Mouse (Mus musculus) common myeloid progenitor, adult 5-6 weeks (primary cell): ENCODE measurements around the gene Prrc2b. TPM values are rescaled to one million over a fixed set of nuclear protein-coding genes. Genes with fewer than 3 reads are reported as not detected.

Experiments used
- ATAC-seq: replicated peaks from 2 replicates; pipeline ENCODE4 v1.8.0; 2016; ENCODE audit warnings: low read depth, mild to moderate bottlenecking, moderate TSS enrichment, inconsistent platforms; ENCODE audit not compliant: poor library complexity, severe bottlenecking
- total RNA-seq: library from RNA; stranded (forward); fragments of 200-1000, 187-1606 nt; gene quantifications from 2 replicates; pipeline ENCODE4 v1.2.3, GENCODE M21; 2017

The Prrc2b gene
- total RNA-seq, 1 experiment from 2014 or later = 34.7 TPM

DNA sequence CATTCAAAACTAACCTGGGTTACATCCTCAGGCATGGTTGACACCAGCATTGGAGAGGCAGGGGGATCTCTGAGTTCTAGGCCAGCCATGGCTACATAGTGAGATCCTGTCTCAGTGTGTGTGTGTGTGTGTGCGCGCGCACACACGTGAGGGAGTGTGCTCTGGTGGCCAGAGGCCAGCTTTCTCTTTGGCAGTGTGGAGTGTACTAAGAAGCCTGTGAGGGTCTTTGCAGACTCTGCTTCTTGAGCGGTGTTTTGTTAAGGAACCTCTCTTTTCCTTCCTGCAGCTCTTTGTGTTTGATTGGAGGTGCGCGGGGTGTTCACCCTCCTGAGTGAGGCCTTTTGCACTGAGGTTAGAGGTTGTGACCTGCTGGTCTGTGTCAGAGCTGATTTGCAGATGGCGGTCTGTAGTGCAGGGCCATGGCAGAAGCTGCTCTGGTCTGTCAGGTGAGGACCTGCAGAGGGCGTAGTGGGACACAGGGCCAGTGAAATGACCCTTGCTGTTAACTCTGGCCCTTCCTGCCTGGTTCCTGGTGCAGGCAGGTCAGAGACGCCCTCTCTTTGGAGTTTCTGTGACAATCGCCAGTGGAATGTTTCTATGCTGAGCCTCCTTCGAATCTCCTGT lies 7.8 kb downstream of the Prrc2b start:
- no peak for ATAC-seq

DNA sequence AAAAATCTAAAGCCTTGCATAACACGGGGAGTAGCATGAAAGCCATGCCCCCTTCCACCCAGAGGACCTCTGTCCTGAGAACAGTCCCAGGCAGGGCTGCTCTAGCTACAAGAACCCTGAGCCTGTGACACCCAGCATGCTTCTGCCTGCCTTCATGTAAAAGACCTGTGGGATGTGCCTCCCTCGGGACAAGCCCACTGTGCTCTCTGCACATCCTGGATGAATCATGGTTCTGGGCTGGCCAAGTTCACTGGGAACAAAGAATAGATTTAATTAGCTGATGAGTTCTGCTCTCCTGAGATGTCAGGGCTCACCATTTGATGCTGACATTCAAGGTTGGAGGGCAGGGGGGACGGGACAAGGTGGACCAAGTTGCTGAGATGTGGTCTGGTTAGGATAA lies 9.6 kb downstream of the Prrc2b start:
- no peak for ATAC-seq

DNA sequence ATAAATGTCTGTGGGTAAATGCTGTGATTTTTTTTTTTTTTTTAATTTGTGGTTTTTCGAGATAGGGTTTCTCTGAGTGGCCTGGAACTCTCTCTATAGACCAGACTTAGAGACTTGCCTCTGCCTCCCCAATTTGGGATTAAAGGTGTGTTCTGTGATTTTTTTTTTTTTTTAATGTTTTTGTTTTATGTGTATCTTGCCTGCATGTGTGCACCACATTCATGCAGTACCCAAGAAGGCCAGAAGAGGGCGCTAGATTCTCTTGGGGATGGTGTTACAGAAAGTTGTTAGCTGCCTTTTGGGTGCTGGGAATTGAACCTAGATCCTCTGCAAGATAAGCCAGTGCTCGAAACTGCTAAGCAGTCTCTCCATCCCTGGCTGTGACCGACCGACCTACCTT lies 10.1 kb downstream of the Prrc2b start:
- no peak for ATAC-seq

DNA sequence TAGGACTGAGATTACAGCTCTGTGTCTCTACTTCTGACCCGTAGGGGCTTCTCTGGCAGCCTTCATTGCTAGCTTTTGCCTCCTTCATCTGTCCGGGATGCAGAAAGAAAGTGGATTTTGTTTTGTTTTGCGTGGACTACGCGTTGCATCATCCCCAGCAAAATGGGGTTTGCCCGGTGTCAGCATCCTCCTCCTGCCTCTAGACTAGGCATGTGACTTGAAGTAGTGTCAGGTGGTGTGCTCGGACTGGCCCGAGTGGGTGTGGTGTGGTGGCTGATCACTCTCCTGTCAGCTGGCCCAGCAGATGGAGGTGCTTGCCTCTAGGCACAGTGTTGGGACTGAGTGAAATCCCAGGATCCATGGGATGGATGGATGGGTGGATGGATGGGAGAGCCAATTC lies 11.2 kb downstream of the Prrc2b start:
- no peak for ATAC-seq

DNA sequence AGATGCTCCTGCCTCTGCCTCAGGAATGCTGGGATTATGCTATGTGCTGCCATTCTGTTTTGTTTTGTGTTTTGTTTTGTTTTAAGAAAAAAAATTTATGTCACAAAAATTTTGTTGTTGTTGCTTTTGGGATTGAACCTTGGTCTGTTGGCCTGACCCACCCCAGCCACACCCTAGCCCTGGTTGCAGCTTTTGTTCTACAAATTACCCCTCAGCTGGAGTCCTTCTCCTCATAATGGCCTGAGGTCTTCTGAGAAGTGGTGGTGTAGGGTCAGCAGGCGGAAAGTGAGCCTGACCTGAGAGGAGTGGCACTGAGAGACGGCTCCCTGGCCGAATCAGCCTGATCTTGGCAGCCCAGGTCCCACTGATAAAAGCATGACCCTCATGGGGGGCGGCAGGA lies 11.8 kb downstream of the Prrc2b start:
- no peak for ATAC-seq

DNA sequence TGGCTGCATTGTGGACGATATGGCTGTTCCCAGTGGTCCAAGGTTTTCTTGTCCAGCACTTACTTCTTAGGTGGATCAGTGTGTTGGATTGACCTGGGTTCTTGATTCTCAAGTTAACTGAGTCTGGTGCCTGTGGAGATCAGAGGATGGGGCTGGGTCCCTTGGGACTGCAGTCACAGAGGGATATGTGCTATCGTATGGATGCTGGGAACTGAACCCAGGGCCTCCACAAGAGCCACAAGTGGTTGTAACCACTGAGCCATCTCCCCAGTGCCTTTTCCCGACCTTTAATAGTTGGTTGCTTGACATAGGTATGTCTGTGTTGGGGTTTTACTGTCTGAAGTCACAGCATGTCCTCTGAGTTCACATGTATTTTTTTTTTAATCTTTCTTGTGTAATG lies 12.2 kb downstream of the Prrc2b start:
- no peak for ATAC-seq

DNA sequence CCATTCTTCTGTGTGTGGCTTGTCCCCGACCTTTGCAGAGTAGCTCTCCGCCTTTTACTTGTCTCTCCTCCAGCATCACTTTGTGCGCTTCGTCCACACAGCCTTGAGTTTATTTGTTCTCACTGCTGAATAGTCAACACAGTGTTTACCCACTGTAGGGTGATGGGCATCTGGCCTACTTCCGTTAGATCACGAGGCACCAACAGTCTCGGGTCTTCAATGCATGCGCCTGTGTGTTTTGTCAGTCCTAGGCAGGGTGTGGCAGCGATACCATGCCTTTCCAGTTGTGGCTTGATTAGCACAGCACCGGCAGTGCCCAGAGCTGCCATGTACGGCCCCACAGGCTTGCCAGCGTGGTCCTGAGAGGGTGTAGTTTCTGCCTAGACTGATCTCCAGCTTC lies 13.6 kb downstream of the Prrc2b start:
- ATAC-seq = 0 out of 2 replicates have a peak, but pooled peaks have one; percentile 23

DNA sequence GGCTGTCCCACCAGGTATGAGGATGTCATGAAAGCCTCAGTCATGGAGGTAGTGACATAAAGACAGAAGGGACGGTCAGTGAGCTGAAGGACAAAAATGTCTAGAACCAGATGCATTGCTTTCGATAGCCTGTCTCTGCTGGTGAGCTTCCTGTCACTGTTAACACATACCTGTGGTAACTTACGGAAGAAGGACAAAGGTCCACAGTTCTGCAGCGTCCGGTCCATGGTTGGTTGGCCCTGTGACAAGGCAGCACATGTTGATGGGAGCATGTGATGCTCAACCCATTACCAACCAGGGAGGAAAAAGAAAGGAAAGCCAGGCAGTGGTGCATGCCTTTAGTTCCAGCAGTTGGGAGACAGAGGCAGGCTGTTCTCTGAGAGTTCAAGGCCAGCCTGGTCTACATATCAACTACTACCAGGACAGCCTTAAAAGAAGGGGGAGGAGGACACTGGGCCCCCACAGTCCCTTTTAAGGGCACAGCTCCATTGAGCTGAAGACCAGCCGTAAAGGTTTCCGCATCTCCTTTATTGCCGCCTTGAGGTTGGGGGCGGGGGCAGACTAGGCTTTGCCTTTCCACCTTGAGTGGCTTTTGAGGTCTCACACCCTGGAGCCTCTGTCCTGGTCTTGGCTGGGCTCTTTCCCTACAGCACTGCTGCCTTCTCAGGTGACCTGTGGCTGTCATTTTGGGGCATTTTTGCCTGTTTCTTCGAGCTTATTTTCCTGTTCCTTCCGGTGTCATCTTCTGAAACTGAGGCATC lies 14.3 kb downstream of the Prrc2b start:
- ATAC-seq = no peak

DNA sequence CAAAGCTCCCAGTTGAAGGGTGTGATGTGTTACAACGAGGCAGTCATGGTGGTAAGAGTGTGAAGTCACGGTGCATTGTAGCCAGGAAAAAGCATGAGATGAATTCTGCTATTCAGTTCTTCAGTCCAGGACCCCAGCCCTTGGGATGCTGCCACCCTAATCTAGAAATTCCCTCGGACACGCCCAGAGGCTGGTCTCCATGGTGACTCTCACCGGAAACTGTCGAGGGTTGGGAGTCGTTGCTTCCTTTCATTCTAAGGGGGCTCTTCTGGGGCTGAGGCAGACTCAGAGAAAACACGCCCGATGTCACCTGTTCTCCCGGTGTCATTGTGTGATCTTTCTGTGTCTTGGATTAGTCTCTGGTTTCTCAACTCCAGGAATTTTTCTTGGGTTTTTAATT lies 15.7 kb downstream of the Prrc2b start:
- ATAC-seq = no peak

DNA sequence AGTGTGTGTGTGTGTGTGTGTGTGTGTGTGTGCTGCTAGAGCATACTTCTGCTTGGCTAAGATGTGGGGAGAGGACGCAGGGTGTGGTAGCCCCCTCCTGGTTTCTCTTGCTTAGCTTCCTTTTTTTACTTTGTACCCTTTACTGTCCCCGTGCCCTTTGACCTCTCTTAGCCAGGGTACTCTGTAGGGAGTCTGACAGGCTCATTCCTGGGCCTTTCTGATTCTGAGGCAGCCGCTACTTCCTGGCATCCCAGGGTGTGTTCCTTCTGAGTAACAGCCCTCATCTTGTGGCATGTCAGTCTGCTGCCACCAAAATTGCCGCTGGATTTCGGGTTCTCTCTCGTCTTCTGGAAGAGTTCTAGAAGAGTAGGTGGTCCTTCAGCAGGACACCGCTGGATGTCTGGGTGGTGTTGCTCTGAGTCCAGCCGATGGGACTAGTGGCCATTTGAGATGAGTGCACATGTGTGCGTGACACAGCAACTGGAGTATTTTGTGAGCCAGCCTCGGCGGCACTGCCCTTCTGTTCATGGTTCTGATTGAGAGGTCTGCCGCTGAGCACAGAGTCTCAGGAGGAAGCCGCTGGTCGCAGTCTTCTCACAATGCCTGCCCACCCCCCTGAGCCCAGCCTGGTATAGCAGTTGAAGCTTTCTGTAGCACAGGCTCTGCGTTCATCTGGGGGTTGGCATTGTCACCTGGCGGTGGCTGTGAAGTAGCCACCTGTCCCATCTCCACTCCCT lies 16.3 kb downstream of the Prrc2b start:
- peak; percentile 34 for ATAC-seq

DNA sequence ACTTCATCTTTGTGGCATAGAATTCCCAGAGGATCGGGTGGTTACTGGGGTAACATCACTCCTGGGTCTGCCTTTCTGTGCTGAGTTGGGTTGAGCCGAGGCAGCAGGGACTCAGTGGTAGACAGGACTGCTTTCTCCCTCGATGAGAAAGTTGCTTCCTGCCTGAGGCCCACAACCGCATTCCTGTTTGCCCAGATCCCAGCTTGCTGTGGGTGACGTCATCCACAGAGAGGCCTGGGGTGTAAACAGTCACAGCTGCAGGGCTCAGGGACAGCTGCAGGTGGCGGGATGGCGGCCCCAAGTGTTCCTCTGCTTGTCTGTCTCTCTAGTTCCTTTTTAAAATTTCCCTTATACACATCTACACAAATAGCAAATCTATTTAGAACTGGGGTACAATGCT lies 16.9 kb downstream of the Prrc2b start:
- peak; percentile 82 for ATAC-seq

DNA sequence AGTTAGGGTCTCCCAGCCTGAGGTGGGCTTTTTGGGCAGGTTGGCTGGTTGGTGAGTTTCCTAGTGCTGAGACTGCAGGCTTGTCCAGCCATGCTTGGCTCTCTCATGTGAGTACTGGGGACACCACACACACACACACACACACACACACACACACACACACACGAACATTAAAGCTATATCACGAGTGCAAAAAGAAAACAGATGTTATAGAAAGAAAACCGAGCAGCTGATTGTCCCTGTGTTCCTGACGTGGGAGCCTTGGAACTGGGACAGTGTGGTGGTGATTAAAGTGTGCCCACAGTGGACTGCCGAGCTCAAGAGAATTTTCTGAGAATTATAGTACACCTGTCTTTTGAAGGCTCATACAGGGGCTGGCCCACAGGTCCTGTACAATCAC lies 18.4 kb downstream of the Prrc2b start:
- ATAC-seq = no peak

DNA sequence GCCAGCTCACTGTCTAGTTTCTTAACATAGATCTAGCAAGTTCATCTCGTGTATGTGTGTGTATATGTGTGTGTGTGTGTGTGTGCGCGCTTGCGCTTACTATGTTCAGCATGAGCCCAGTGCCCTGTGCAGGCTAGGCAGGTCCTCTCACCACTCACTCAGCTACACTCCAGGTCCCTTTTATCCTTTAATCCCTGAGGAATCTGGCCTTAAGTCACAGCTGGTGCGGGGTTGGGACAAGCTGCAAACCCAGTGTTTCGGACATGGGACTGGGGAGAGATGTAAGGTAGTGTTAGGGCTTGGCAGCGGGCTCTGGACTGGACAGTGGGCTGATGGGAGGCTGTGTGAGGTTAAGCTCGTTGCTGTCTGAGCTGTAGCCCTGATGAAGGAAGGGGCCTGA lies 19.1 kb downstream of the Prrc2b start:
- no peak for ATAC-seq

DNA sequence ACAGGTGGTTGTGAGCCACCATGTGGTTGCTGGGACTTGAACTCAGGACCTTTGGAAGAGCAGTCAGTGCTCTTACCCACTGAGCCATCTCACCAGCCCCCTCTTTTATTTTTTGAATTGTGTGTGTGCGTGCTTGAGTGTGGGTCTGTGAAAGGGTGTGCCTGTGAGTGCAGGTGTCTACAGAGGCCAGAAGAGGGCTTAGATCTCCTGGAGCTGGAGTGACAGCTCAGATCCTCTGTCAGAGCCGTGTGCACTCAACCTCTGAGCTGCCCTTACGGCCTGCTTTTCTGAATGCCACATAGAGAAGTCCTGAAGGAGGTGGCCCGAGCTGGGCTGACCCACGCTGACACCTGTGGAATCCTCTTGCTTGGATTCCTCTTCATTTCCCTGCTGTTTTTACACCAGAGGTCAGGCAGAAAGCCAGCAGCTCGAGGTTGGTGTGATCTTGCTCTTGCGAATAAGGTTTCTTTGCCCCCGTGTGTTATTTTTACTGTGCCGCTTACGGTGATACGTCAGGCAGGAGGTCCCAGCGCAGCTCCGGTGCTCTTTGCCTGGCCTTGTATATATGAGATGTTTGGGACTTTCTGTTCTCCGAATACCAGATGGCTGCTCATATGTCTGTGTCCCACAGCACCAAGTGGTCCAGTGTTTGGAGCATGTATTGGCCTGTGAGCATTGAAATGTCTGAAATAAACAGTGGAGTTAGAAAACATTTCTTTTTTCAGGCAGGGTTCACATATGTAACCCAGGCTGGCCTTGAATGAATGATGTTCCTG lies 21.0 kb downstream of the Prrc2b start:
- no peak for ATAC-seq

DNA sequence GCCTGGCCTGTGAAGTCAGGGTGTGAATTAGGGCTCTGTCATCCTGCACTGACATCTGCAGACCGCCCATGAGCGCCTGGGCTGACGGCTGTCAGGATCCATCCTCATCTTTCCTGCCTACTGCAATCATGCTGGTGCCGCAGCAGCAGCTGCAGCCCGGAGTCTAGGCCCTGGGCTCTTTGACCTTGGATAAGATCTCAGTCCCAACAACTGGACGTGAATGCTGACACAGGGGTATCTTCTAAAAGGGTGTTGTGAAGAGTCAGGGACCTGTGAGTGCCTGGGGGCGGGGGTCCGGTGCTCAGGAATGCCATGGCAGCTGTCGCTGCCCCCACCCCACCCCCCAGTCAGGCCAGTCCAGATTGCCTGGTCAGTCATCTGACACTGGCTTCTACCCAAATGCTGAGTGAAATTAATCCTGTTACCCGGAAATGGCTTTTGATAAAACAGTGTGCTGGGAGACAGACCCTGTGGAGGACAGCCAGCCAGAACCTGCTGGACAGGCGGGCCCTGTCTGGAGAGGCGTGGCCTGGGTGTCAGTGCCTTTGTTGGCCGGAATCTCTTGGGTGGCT lies 23.4 kb downstream of the Prrc2b start:
- ATAC-seq = no peak

DNA sequence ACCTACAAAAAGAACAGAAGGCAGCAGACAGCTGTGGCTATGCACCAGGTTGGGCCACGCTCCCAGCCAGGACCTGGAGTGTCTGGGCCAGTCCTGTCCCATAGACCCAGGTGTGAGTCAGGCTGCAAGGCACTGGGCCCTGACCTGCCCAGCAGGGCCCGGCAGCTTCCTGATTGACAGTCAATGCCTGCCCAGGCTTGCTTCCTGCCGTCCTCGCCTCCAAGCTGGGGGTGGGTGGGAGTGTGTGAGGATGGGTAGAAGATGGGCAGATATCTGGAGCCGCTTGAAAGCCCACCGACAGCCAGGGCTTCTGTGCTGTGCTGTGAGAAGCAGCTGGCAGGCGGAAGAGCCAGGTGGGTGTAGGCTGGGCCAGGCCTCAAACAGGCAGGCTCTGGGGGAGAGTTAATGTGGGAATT lies 24.2 kb downstream of the Prrc2b start:
- ATAC-seq = no peak

DNA sequence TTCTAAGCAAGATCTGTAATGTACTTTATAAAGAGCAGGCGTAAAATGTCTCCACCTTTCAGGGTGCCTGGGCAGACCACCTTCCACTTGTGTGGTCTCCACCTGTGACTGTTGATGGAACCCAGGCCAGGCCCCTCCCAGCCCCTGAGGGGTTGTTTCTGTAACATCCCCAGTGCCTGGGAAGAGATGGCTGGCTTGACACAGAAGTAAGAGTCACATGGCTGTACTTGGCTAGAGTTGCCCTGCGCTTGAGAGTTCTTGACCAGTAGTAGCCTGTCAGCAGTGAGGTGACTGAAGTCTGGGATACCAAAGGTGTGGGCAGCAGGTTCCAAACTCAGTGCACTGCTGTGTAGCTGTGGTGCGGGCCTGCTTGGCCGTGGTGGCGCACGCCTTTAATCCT lies 24.6 kb downstream of the Prrc2b start:
- ATAC-seq = no peak

DNA sequence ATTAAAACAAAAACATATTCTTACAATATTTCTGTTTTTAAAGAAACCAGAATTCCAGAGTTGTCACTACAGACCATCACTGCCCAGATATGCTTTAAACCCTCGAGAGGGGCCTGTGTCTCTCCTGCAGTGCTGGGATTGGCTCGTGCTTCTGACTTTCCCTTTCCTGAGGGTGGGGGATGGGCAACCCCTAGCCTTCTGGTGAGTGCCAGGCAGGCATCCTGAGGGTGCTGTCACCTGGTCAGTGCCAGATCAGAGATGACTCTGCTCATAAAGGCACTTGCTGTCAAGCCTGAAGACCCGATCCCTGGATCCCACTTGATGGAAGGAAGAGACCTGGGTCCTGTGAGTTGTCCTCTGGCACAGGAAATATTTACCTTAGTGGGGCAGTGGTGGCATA lies 26.0 kb downstream of the Prrc2b start:
- ATAC-seq = no peak

DNA sequence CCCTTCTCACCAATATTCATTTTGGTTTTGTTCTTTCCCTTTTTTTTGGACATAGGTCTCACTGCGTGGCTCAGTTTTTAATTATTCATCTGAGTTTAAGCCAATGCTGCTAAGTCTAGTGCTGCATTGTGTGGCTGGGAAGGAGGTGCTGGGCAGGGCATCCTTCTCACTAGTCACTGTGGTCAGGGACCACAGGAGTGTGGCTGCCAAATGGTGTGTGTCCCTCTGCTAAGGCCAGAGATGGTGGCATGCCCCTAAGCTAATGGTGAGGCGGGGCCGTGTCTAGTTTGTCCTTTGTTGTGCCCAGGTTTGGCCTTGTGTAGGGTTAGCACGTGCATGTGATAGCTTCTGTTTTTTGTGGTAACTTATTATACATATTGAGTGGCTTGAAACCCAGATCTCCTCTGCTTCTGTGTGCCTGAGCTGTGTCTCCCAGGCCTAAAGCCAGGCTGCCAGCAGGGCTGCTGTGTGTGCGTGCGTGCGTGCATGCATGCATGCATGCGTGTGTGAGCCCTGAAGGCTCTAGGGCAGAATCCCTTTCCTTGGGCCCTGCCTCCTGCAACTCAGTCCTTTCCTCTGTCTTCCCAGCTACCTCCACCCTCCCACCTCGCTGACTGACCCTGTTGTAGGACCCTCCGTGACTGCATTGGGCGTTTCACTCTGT lies 26.6 kb downstream of the Prrc2b start:
- peak; percentile 69 for ATAC-seq

DNA sequence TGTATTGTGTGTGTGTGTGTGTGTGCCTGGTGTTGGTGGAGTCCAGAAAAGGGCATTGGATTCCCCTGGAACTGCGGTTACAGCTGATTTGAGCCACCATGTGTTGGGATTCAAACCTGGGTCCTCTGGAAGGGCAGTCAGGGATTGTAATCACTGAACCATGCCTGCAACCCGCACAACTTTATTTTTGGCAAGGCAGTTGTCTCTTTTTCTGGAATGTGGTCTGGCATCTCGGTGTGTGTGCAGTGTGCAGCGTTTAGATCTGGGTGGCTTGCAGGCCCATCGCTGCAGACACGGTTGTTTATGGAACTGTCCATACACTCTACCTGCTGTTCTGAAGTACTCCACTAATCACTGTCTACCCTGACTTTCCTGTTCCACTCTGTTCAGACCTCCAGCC lies 28.5 kb downstream of the Prrc2b start:
- no peak for ATAC-seq
